Mouse (Mus musculus): ENCODE measurements around the gene Ddx46. TPM values are rescaled to one million over a fixed set of nuclear protein-coding genes. Genes with fewer than 3 reads are reported as not detected.
A peak's percentile ranks its signal among the peaks of the same experiment; 100 is the strongest.

Ddx46 gene
- polyA plus RNA-seq, 1 experiment, result 8.4 TPM

- under 1% methylated on average over 63 of the region's 63 CpGs for WGBS
- no peak for DNase-seq (ENCODE audit: low read depth, low spot score)
These were observed 79.8 kb downstream of the Ddx46 start, which contains the start of gene Txndc15 for GRCm38 (mm10) chr13:55714501-55715166. TSS of gene Txndc15 (plus strand) at chr13:55714650.

- no peak for DNase-seq (ENCODE audit: low read depth, low spot score)
- under 1% methylated on average over 5 of the region's 5 CpGs for WGBS
These were observed 80.3 kb downstream of the Ddx46 start for GRCm38 (mm10) chr13:55715167-55715512.

- 84% methylated on average over 7 of the region's 7 CpGs for WGBS
- DNase-seq (ENCODE audit: low read depth, low spot score), result no peak
These were observed 81.2 kb downstream of the Ddx46 start for GRCm38 (mm10) chr13:55715908-55716510.

- 82% methylated on average over 8 of the region's 8 CpGs for WGBS
- DNase-seq (ENCODE audit: low read depth, low spot score), result no peak
These were observed 86.7 kb downstream of the Ddx46 start for GRCm38 (mm10) chr13:55721516-55721915.

GRCm38 (mm10) chr13:55721995-55722394, 87.2 kb downstream of the Ddx46 start:
- DNase-seq (ENCODE audit: low read depth, low spot score), result no peak
- WGBS, result 85% methylated on average over 2 of the region's 2 CpGs

GRCm38 (mm10) chr13:55726598-55727119, 91.8 kb downstream of the Ddx46 start:
- DNase-seq (ENCODE audit: low read depth, low spot score), result peak; percentile 13

GRCm38 (mm10) chr13:55727120-55727838, 92.5 kb downstream of the Ddx46 start, which contains the start of gene Pcbd2:
TSS of gene Pcbd2 (plus strand) at chr13:55727368.
- under 1% methylated on average over 73 of the region's 73 CpGs for WGBS

More at GRCm38 (mm10) chr13:55726598-55727119, 91.8 kb downstream of the Ddx46 start:
- WGBS, result 3% methylated on average over 4 of the region's 4 CpGs

GRCm38 (mm10) chr13:55727839-55728238, 93.0 kb downstream of the Ddx46 start:
- DNase-seq (ENCODE audit: low read depth, low spot score), result peak; percentile 51
- WGBS, result under 1% methylated on average over 19 of the region's 19 CpGs

More at GRCm38 (mm10) chr13:55727120-55727838, 92.5 kb downstream of the Ddx46 start, which contains the start of gene Pcbd2:
- DNase-seq (ENCODE audit: low read depth, low spot score), result peak; percentile 33

GRCm38 (mm10) chr13:55730716-55731115, 95.9 kb downstream of the Ddx46 start:
- 90% methylated on average over 7 of the region's 7 CpGs for WGBS
- no peak for DNase-seq (ENCODE audit: low read depth, low spot score)

Other genes with a start within 250 kb of the Ddx46 start
- gene Slc34a1, start 236.8 kb upstream of the Ddx46 start, polyA plus RNA-seq (2012; rRNA removed), result 1.0 and 1.4 TPM in 2 replicates
- not detected in 2 replicates for gene Pfn3, start 219.8 kb upstream of the Ddx46 start, polyA plus RNA-seq (2012; rRNA removed)
- 0.06 and 0.60 TPM in 2 replicates for gene F12, start 208.2 kb upstream of the Ddx46 start, polyA plus RNA-seq (2012; rRNA removed)
- gene Grk6, start 190.0 kb upstream of the Ddx46 start, polyA plus RNA-seq (2012; rRNA removed), result 56.4 and 63.8 TPM in 2 replicates
- gene Prr7, start 170.8 kb upstream of the Ddx46 start, polyA plus RNA-seq (2012; rRNA removed), result 2.2 and 2.5 TPM in 2 replicates
- gene Dbn1, start 146.9 kb upstream of the Ddx46 start, polyA plus RNA-seq (2012; rRNA removed), result 8.0 and 8.2 TPM in 2 replicates
- 72.4 and 77.3 TPM in 2 replicates for gene Pdlim7, start 121.4 kb upstream of the Ddx46 start, polyA plus RNA-seq (2012; rRNA removed)
- gene Dok3, start 105.7 kb upstream of the Ddx46 start, polyA plus RNA-seq (2012; rRNA removed), result 20.3 and 20.9 TPM in 2 replicates
- 48.3 and 53.7 TPM in 2 replicates for gene Ddx41, start 98.4 kb upstream of the Ddx46 start, polyA plus RNA-seq (2012; rRNA removed)
- gene Fam193b, start 63.9 kb upstream of the Ddx46 start, polyA plus RNA-seq (2012; rRNA removed), result 59.6 and 62.7 TPM in 2 replicates
- gene Tmed9, start 61.3 kb upstream of the Ddx46 start, polyA plus RNA-seq (2012; rRNA removed), result 86.6 and 105 TPM in 2 replicates
- gene B4galt7, start 35.1 kb upstream of the Ddx46 start, polyA plus RNA-seq (2012; rRNA removed), result 19.0 and 21.8 TPM in 2 replicates
- gene Caml, start 12.0 kb upstream of the Ddx46 start, polyA plus RNA-seq (2012; rRNA removed), result 17.6 TPM in 2 replicates
- 12.1 and 18.5 TPM in 2 replicates for gene B230219D22Rik, start 58.1 kb downstream of the Ddx46 start, polyA plus RNA-seq (2012; rRNA removed)
- gene Txndc15, start 79.6 kb downstream of the Ddx46 start, polyA plus RNA-seq (2012; rRNA removed), result 23.9 and 28.5 TPM in 2 replicates
- gene Pcbd2, start 92.3 kb downstream of the Ddx46 start, polyA plus RNA-seq (2012; rRNA removed), result 28.3 and 41.6 TPM in 2 replicates
- gene Catsper3, start 149.5 kb downstream of the Ddx46 start, polyA plus RNA-seq (2012; rRNA removed), result 0.06 TPM in 1 of 2 replicates, not detected in the other
- gene Pitx1, start 201.2 kb downstream of the Ddx46 start, polyA plus RNA-seq (2012; rRNA removed), result 10.3 and 11.3 TPM in 2 replicates